Mouse (Mus musculus) liver, postnatal 0 days (tissue): ENCODE measurements around the gene Cdc42.

Experiments used
- CTCF ChIP-seq: sonication (generic); IDR thresholded peaks from 2 replicates; pipeline ENCODE4 v1.5.1; 2016; ENCODE audit warnings: antibody characterized with exemption, low read depth
- EP300 ChIP-seq: IDR thresholded peaks from 2 replicates; pipeline ENCODE4 v1.6.1; 2016; ENCODE audit warnings: antibody characterized with exemption, low read depth, mild to moderate bottlenecking

- no peak for TF ChIP-seq CTCF
- TF ChIP-seq EP300: no peak
Observed at GRCm38 (mm10) chr4:137306577-137306888, 51.0 kb downstream of the Cdc42 start.
